Mouse (Mus musculus): ENCODE data around the gene Hpcal1.
A peak's percentile ranks its signal among the peaks of the same experiment; 100 is the strongest.

Hpcal1 gene

DNA sequence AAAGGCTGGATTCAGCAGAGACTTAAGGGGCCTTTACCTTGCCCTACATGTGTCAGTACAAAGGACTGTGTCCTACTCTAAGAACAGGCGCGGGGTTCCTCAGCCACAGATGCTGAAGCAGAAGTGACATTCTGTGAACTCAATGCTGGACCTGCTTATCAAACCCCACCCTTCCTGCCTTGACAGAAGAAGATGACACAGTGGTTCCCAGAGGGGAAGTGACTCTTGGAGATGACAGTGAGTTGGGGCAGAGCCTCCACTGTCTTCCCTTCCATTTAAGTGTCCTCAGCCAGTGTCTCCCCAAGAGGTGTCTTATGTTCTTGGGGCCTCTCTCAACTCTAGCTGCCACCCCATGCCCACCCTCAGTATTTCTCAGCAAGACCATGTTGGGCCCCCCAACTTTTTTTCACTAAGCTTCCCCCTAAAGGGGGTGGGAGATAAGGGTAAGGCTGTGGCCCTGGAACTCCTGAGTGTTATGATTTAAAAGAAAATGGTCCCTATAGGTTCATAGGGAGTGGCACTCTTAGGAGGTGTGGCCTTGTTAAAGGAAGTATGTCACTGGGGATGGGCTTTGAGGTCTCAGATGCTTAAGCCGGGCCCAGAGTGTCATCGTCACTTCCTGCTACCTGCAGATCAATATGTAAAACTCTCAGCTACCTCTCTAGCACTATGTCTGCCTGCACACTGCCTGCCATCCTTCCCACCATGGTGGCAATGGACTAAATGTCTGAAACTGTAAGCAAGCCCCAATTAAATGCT lies 25.2 kb downstream of the Hpcal1 start:
- DNase-seq: peak; percentile 96

GRCm38 (mm10) chr12:17717257-17717656 lies 26.6 kb downstream of the Hpcal1 start:
- no peak for DNase-seq

- DNase-seq: no peak
These were observed 27.5 kb downstream of the Hpcal1 start for GRCm38 (mm10) chr12:17718146-17718545.

DNA sequence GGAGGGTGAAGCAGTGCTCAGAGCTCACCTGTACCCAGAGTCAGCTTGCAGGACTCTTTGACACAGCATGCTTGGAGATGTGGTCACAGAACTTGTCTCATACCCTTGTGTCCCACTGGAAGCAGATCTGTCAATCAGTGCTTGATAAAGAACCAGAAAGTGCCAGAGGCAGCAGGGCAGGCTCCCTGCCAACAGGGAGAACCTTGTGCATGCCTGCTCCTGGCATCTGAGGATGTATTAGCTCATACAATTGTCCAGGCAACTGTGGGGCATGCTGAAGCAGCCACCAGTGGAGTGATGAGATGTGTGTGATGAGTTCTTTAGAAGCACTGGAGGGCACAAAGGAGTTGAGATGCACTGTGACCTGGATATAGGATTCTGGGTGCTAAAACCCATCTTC lies 30.4 kb downstream of the Hpcal1 start:
- DNase-seq: no peak

GRCm38 (mm10) chr12:17722452-17723181 lies 32.0 kb downstream of the Hpcal1 start:
- no peak for DNase-seq

DNA sequence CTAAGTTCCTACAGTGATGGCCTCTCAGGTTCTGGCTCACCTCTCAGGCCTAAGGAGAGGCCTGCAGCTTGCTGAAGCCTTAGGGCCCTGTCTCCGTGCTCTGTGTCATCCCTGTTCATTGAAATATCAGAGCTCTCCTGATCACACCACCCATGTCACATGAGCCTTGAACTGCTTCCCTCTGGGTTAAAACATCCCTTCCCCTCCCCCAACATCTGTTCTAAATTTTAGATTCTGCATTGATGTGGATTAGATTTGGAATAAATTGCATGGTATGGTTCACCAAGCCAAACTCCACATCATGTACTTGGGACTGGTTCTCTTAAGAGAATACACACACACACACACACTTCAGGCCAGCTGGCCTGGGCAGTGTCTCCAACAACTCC lies 32.5 kb downstream of the Hpcal1 start:
- DNase-seq: no peak

- DNase-seq: no peak
These were observed 33.3 kb downstream of the Hpcal1 start for GRCm38 (mm10) chr12:17723999-17724398.

GRCm38 (mm10) chr12:17724412-17725090 lies 33.9 kb downstream of the Hpcal1 start:
- DNase-seq: no peak

DNA sequence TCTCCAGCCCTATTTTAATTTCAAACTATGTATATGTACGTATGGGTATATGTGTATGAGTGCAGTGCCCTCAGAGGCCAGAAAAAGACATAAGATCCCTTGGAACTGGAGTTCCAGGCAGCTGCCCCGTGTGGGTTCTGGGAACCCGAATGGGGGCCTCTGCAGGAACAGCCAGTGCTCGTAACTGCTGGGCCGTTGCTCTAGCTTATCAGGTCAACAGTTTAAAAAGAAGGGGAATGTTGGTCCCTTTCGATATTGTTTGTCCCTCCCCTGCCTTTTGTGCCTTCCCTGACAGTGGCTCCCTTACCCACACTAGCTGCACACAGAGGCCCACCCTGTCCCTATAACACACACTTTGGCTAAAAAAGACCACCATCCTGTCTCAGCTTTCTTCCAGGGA lies 34.9 kb downstream of the Hpcal1 start:
- no peak for DNase-seq

DNA sequence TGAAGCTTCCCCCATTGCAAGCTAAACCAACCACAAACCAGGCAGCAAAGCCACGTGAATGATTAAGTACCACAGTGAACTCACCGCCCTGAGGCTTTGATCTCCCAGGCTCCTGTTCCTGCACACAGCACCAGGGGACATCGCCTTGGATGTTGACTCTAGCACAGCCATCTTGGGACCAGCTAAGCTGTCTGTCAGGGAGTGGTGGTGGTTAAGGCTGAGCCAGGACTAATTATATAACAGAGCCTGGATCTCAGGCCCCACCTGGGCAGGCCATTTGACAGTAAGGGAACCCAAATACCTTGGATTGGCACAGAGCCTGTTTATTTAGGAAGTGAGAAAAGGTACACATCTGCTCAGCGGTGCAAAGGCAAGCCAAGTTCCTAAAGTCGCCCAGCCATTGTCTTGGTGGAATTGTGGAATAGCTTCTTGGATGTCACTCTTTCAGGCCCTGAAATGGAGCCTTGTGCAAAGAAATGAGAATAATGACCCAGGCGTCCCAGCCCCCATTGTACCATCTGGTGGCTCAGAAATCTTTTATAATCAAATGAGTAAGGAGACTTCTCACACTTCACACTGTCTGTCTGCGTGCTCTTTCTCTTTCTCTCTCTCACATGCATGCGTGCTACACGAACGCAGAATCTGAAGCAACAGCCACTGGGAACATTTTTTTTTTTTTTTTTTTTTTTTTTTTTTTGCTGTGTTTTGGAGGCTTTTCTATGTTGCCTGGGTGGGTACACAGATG lies 36.1 kb downstream of the Hpcal1 start:
- DNase-seq: no peak

GRCm38 (mm10) chr12:17727676-17728339 lies 37.2 kb downstream of the Hpcal1 start:
- peak; percentile 97 for DNase-seq

DNA sequence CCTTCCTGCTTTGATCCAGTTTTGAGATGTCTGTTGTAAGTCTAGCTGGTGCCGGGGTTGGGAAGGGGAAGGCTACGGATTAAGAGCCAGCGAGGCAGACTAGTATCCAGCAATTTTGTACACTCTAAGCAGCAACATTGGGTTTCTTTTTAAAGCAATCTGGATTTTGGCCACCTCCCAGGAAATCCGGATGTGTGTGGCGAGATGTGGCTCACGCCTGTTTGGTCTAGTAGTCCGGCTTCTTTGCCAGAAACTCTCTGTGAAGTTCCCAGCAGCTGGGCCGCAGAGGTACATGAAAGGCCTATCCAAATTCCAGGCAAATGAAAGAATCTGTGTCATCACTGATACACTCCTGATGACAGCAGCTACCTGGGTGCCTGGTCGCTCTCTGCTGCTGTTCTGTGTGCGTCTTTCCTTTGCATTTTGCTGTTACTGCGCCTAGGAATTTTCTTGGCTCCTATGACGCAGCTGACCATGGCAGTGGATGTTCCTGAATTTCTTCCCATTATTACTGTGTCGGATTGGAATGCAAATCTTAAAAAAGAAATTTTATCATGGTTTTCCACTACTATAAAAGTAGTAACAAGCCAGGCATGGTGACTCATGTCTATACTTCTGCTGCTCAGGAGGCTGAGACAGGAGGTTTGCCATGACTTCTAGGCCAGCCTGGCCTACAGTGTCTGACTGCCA lies 38.7 kb downstream of the Hpcal1 start:
- DNase-seq: peak; percentile 98

- no peak for DNase-seq
These were observed 41.4 kb downstream of the Hpcal1 start for GRCm38 (mm10) chr12:17732006-17732405.

GRCm38 (mm10) chr12:17732546-17732945 lies 41.9 kb downstream of the Hpcal1 start:
- DNase-seq: no peak

DNA sequence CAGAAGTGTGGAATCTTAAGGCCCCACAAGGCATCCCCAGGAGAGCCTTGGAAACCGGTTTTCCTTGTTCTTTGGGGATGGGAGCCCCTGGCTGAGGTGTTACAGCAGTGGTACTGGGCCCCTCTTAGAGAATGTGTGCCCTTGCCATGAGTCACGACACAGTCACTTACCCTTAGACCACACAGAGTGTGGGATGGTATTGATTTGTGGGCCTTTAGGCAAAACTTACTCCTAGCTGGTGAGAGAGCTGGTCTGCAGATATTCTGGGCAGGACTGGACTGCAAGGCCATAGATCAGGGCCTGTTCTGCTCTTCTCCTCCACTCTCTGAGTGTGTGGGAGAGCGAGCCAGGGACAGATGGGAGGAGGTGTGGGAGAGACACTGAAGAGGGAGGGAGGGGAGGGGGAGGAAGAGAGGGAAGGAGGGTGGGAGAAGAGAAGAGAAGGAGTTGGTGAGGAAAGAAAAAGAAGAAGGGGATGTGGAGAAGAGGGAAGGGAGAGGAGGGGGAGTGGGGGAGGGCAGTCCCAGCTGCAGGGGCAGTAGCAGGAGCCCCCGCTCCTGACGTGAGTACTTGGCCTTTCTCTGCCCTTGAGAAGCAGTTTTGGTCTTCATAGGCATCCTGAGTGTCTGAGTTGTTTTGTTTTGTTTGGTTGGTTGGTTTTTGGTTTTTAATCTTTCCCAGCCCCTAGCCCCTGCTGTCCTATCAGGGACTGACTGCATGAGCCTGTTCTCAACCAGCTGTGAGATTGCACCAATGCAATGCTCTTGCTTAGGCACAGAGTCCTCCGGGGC lies 42.7 kb downstream of the Hpcal1 start:
- DNase-seq: no peak

GRCm38 (mm10) chr12:17736396-17736795 lies 45.7 kb downstream of the Hpcal1 start:
- no peak for DNase-seq

GRCm38 (mm10) chr12:17736859-17737577 lies 46.4 kb downstream of the Hpcal1 start:
- DNase-seq: no peak

DNA sequence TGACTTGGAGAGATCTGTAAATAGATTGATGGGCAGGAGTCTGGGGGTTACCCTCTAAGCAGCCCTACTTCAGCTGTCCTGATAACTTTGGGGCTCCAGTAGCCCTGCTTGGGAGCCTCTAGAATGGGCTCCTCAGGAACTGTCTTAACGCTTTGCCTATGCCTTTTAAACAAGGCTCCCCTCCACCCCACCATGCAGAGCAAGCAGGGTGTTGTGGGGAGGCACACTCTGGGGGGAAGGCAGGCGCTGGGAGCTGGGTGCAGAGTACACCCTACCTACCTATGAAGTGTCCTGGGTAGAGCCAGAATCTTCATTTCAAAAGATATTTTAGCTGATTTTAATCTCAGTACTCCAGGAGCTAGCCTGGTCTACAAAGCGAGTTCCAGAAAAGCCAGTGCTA lies 47.2 kb downstream of the Hpcal1 start:
- DNase-seq: no peak

- DNase-seq: peak; percentile 90
These were observed 47.8 kb downstream of the Hpcal1 start for GRCm38 (mm10) chr12:17738473-17738872.

DNA sequence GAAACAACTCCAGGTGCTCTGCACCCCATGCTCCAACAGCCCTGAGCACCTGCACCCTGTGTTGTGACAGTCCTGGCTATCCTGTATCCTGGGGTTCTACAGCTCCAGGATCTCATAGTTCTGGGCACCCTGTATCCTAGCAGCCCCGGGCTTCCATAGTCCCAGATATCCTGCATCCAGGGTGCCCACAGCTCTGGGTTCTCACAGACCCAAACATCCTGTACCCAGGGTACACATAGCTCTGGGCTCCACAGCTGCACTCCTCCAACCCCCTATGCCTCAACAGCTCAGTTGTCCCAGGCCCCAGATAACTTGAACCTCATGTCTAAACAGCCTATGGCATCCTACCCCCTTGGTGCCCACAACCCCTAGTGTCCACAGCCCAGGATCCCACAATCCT lies 49.6 kb downstream of the Hpcal1 start:
- no peak for DNase-seq

Measured in heart, adult 11 months (tissue).